Mouse (Mus musculus): Measurements from ENCODE around the gene Cox15. TPM values are rescaled to one million over a fixed set of nuclear protein-coding genes. Genes with fewer than 3 reads are reported as not detected.

The Cox15 gene
- total and polyA plus RNA-seq, 3 experiments = 30.2 to 59.1 (median 32.4) TPM

DNA sequence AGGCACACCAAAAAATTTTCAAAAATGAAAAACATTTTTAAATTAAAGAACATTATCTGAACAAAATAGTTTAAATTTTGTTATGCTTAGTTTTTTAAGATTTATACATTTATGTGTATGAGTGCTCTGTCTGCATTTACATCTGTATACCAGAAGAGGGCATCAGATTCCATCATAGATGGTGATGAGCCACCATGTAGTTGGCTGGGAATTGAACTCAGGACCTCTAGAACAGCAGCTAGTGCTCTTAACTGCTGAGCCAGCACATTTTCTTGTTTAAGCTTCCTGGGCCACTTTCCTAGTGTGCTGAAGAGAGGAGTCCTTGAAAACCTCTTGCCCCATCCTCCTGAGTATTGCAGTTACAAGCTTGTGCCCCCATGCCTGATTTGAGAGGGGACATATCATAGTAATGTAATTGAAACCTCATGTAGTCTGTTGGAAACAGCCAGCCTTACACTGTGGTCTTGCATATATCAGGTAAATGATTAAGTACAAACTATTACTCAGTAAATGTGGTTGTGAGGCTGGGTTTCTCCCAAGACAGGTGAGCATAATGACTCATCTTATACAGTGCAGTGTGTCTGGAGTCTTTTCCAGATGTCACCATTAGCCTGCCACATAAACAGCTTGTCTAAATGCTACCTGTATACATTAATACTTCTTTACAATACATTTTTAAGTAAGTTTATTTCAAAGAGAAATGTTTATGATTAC lies 8.9 kb upstream of the Cox15 start:
- peak; percentile 43 for DNase-seq (ENCODE audit: low read depth, low spot score)
- H3K27ac ChIP-seq (ENCODE audit: control insufficient read depth, low read depth, low read length) = no peak overlapping the region

DNA sequence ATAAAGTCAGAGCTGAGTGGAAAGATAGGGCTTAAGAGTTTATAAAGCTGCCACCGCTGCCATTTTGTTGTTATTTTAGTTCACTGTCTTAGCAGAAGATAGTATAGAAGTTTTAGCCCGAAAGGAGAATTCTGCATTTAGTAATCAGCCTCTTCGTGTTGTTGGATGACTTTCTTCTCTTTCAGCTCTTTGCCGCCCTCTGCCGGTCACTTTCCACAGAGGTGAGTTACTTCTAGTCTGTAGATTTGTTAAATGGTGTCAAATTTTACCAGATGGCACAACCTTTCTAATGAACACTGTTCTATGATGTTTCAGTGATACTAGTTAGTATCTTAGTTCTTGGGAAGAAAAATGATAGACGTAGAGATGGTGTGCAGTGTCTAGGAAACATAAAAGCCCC lies 7.7 kb upstream of the Cox15 start:
- Histone ChIP-seq H3K4me1 (ENCODE audit: control insufficient read depth in 1 of 2, insufficient read depth in 2 of 2, low read length in 2 of 2) (no peaks in the 10 kb centered on the region), H3K9ac (ENCODE audit: control insufficient read depth, low read depth, low read length, poor library complexity, severe bottlenecking) (no peak overlapping the region), H3K9me3 (replicated peaks; ENCODE audit: insufficient read depth, low read length) (no peaks in the 10 kb centered on the region), H3K27me3 (ENCODE audit: control insufficient read depth in 1 of 2, insufficient read depth in 2 of 2, low read length in 2 of 2) (no peaks in the 10 kb centered on the region), H3K79me2 (ENCODE audit: control insufficient read depth, insufficient read depth, low read length, poor library complexity) (no peaks in the 10 kb centered on the region), H3K4me3 (ENCODE audit: control insufficient read depth in 1 of 2, insufficient read depth in 1 of 2, low read depth in 2 of 2, low read length in 2 of 2) (no peak overlapping the region), H3K27ac (ENCODE audit: control insufficient read depth, low read depth, low read length) (no peak overlapping the region), H3K36me3 (ENCODE audit: control insufficient read depth in 1 of 2, insufficient read depth in 2 of 2, low read length in 2 of 2) (peaks cover 0 to 1% of the 10 kb centered on the region in 2 experiments; a peak in 1 of 4 replicates)
- TF ChIP-seq RAD21 (IDR thresholded peaks at IDR 0.05; ENCODE audit: low read depth, low read length) = peak; percentile 91
- TF ChIP-seq CHD2 (IDR thresholded peaks at IDR 0.05; ENCODE audit: low read length) = no peak
- TF ChIP-seq POLR2AphosphoS2 (IDR thresholded peaks at IDR 0.05; ENCODE audit: low read length) = no peak
- no peak for TF ChIP-seq ZKSCAN1 (IDR thresholded peaks at IDR 0.05; ENCODE audit: low read depth, low read length)
- no peak for TF ChIP-seq E2F4 (IDR thresholded peaks at IDR 0.05; ENCODE audit: borderline replicate concordance, low read depth, low read length)
- no peak for TF ChIP-seq ZMIZ1 (IDR thresholded peaks at IDR 0.05; ENCODE audit: low read depth, low read length)
- TF ChIP-seq MYB (IDR thresholded peaks at IDR 0.05; ENCODE audit: low read depth, low read length) = no peak
- TF ChIP-seq CHD1 (IDR thresholded peaks at IDR 0.05; ENCODE audit: low read depth, low read length) = no peak
- peak; percentile 96 for TF ChIP-seq SMC3 (IDR thresholded peaks at IDR 0.05; ENCODE audit: low read depth, low read length)
- TF ChIP-seq CTCF (IDR thresholded peaks at IDR 0.05 in 2 of 3, conservative IDR thresholded peaks at IDR 0.05 in 1 of 3; ENCODE audit: control insufficient read depth in 1 of 3, insufficient read depth in 1 of 3, low read depth in 2 of 3, low read length in 3 of 3, poor library complexity in 1 of 3, severe bottlenecking in 1 of 3) = peak; percentile 77 to 98 (median 79)
- TF ChIP-seq TCF12 (IDR thresholded peaks at IDR 0.05; ENCODE audit: low read depth, low read length) = no peak
- no peak for TF ChIP-seq POLR2AphosphoS5 (IDR thresholded peaks at IDR 0.05; ENCODE audit: borderline replicate concordance, low read depth, low read length)
- no peak for TF ChIP-seq MAZ (IDR thresholded peaks at IDR 0.05; ENCODE audit: low read depth, low read length)
- peak; percentile 88 for TF ChIP-seq ZC3H11A (IDR thresholded peaks at IDR 0.05; ENCODE audit: low read depth, low read length)
- no peak for TF ChIP-seq NELFE (IDR thresholded peaks at IDR 0.05; ENCODE audit: low read depth, low read length)
- peak; percentile 93 for DNase-seq (ENCODE audit: low read depth, low spot score)

More for the DNA sequence above, 8.9 kb upstream of the Cox15 start:
- H3K9ac ChIP-seq (ENCODE audit: control insufficient read depth, low read depth, low read length, poor library complexity, severe bottlenecking) = no peak overlapping the region
- no peaks in the 10 kb centered on the region for H3K9me3 ChIP-seq (replicated peaks; ENCODE audit: insufficient read depth, low read length)
- no peaks in the 10 kb centered on the region for H3K4me1 ChIP-seq (ENCODE audit: control insufficient read depth in 1 of 2, insufficient read depth in 2 of 2, low read length in 2 of 2)
- no peaks in the 10 kb centered on the region for H3K27me3 ChIP-seq (ENCODE audit: control insufficient read depth in 1 of 2, insufficient read depth in 2 of 2, low read length in 2 of 2)
- H3K36me3 ChIP-seq (ENCODE audit: control insufficient read depth in 1 of 2, insufficient read depth in 2 of 2, low read length in 2 of 2) = no peaks in the 10 kb centered on the region
- no peaks in the 10 kb centered on the region for H3K79me2 ChIP-seq (ENCODE audit: control insufficient read depth, insufficient read depth, low read length, poor library complexity)
- TF ChIP-seq ZC3H11A (IDR thresholded peaks at IDR 0.05; ENCODE audit: low read depth, low read length) (peak; percentile 28; the same call in 1 of the 2 replicates), SMC3 (IDR thresholded peaks at IDR 0.05; ENCODE audit: low read depth, low read length) (peak; percentile 43), BHLHE40 (IDR thresholded peaks at IDR 0.05; ENCODE audit: borderline replicate concordance, low read depth, low read length) (no peak), TCF12 (IDR thresholded peaks at IDR 0.05; ENCODE audit: low read depth, low read length) (no peak), CHD2 (IDR thresholded peaks at IDR 0.05; ENCODE audit: low read length) (no peak), JUND (IDR thresholded peaks at IDR 0.05; ENCODE audit: low read depth, low read length) (no peak), MYB (IDR thresholded peaks at IDR 0.05; ENCODE audit: low read depth, low read length) (no peak), MAFK (IDR thresholded peaks at IDR 0.05; ENCODE audit: borderline replicate concordance, low read depth, low read length) (peak; percentile 86), CTCF (IDR thresholded peaks at IDR 0.05 in 2 of 3, conservative IDR thresholded peaks at IDR 0.05 in 1 of 3; ENCODE audit: control insufficient read depth in 1 of 3, insufficient read depth in 1 of 3, low read depth in 2 of 3, low read length in 3 of 3, poor library complexity in 1 of 3, severe bottlenecking in 1 of 3) (peak in 2 of 3 experiments; percentile 21 to 48; a peak in 4 of 6 replicates), RAD21 (IDR thresholded peaks at IDR 0.05; ENCODE audit: low read depth, low read length) (peak; percentile 54)
- H3K4me3 ChIP-seq (ENCODE audit: control insufficient read depth in 1 of 2, insufficient read depth in 1 of 2, low read depth in 2 of 2, low read length in 2 of 2) = no peak overlapping the region
